Mouse (Mus musculus): ENCODE results near the gene Adgrf5.
"Not testable (repeated sequence)": the region's sequence is repeated elsewhere in the genome, so short reads cannot be mapped to it uniquely, and the experiment has no call there.

Adgrf5 gene

DNA sequence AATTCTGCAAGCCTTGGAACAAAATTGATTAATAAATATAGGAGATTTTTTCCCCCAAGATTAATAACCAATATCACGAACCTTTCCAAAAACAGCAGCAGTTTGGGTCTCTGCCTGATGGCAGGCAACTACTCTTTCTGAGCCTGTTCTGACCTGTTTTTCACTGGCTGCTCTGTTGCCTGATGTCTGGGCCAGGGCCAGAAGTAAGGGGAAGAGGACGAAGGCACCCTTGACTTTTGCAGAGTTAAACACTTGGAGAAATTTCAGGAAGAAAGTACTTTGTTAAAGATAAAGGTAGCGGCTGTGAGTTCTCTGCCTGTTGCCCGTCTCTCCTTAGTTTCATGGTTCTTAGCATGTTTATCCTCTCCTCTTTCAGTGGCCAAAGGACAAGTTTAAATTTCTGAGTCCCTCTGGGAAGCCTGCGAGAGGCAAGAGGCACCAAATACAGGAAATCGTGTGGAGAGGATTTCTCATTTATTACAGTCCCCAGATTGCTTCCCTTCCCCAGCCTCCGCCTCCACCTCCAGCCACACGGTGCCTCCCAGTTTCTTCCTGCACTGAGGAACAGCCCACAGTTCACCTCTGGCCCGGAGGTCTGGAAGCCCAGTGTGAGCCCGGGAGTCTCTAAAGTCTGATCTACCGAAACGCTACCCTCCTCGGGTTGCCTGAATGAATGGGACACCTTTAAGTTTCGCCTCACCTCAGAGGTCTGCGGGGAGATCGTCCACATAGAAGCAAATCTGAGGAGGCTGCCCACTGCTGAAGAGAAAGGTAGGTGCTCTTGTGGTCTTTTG lies at the start of gene Adgrf5:
Gene Adgrf5 (plus strand): TSS at position 626 of the 794 bp plus-strand sequence.
- DNase-seq, result no peak

DNA sequence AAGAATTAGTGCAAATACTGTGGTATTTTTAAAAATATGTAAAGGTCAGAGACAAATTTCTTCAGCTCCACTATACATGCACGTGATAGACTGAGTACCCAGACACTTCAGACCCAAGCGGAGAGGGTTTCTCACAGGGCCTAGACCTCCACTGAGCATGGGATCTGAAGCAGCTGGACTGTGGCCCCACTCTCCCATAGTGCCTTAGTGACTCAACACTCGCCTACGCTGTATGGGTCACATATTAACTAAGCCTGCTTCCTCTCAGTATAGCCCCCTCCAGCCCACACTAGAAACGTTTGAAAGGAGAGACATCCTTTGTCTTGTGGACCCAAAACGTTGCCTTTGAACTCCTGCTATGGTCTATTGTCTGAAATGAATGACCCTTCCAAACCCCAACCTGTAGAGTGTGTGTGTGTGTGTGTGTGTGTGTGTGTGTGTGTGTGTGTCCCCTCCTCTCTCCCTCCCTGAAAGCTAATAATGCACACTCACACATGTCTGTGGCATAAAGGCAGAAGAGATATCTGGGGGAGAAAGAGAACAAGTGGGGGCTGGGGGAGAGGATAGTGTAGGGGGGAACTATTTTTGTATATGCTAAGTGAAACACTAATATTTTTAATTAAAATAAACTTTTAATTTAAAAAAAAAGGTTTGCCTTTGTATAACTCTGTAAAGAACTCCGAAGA lies 34.1 kb upstream of the Adgrf5 start:
- no peak for DNase-seq

GRCm38 (mm10) chr17:43326726-43327700 lies 33.2 kb upstream of the Adgrf5 start:
- DNase-seq, result no peak

DNA sequence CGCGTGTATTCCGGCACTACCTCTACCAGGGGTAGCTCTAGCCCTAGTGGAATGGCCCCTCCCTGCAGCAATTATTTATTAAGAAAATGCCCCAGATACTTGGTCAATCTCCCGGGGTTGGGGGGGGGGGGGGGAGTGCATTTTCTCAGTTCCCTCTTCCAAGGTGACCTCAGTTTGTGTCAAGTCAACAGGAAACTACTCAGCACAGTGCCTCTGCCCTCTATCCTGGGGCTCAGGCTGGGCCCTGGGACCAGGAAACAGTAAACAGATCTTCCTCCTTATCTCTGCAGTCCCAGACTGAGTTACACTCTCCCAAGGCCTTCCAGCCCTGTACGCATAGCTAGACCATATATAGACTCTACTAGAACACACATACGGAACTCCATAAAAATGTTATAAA lies 32.4 kb upstream of the Adgrf5 start:
- no peak for DNase-seq

GRCm38 (mm10) chr17:43329216-43329615 lies 31.0 kb upstream of the Adgrf5 start:
- no peak for DNase-seq

- DNase-seq, result no peak
Observed at GRCm38 (mm10) chr17:43329761-43330183, 30.5 kb upstream of the Adgrf5 start.

DNA sequence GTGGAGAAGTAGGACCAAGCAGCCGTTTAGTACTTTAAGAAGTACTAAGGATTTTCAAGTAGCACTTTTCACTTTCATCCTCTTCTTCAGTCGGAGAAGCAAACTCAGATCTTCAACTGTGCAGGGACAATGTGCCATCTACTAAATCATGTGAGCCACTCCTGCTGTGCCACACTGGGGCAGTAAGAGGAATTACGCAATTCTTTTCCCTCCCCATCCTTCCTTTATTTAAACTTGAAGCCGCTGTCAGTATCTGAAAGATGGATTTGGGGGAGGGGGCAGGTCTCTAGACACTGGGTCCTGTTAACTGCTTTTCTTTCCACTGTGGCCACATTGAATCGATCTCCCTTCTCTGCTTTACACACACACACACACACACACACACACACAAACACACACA lies 27.6 kb upstream of the Adgrf5 start:
- no peak for DNase-seq

DNA sequence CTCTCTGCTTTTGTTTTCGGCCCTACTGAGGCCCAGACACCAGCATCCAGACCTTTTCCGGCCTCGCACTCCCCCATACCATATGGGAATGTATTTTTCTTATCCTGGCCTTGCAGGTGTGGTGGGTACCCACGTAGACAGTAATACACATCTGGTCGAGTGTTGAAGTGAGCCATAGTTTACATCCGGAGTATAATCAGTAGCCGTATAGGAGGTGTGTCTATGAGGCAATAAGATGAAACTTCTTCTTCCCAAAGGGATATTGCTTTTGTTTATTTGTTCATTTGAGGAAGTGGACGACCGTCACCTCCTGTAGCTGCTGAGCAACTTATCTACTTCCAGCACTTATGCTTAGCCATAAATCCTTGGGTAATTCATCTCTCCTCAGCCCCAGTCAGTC lies 26.2 kb upstream of the Adgrf5 start:
- no peak for DNase-seq

DNA sequence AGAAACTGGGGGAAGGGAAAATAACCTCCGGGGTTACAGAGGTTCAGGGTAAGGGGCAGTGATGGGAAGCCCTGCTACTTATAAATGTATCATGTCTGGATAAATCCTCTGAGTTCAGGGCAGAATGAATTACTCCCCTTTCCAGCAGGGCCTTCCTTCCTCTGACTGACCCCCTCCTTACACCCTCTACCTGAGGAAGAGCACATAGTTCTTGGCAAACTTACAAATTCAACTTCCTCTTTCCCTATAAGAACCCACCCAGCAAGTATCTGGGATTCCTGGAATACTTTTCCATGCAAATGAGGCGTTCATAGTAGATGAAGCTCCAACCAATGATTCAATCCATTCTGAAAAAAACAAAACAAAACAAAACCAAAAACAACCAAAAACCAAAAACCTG lies 22.6 kb upstream of the Adgrf5 start:
- DNase-seq, result no peak

DNA sequence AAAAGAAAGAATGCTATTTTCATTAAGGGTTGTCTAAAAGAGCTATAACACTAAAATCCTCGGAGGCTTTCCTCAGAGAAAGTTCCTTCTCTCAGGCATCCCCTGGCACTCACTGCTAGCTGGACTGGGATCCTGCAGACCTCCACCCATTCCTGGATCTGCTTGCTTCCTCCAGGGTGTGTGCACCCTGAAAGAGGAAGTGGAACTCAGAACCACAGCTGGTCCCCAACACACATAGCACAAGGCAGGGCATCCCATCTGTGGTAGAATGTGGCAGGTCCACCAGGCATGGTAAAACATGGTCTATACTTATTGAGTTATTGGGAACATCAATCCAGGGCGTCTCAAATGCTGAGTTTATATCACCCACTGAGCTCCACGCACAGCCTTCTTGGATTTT lies 22.0 kb upstream of the Adgrf5 start:
- DNase-seq, result no peak

GRCm38 (mm10) chr17:43346499-43346898 lies 13.8 kb upstream of the Adgrf5 start:
- not testable (repeated sequence) for DNase-seq

GRCm38 (mm10) chr17:43357902-43358539 lies 2.2 kb upstream of the Adgrf5 start:
- DNase-seq, result no peak

GRCm38 (mm10) chr17:43361021-43361420 lies 770 bp downstream of the Adgrf5 start:
- DNase-seq, result no peak

DNA sequence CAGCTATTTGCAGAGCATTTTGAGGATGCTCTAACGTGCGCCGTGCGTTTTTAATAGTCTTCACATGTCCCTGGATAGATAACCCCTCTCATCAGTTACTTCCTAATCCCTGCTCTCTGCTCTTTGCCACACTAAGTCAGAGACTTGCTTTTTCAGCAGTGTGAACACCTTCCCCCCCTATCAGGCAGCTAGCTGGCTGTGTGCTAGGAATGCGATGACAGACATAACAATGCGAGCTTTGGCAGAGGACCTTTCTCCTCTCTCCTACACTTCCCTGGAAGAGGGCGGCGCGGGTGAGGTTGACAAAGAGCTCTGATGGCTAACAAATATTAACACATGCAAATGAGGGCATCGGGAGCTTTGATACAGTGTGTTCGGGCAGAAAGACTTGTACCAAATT lies 2.1 kb downstream of the Adgrf5 start:
- no peak for DNase-seq

DNA sequence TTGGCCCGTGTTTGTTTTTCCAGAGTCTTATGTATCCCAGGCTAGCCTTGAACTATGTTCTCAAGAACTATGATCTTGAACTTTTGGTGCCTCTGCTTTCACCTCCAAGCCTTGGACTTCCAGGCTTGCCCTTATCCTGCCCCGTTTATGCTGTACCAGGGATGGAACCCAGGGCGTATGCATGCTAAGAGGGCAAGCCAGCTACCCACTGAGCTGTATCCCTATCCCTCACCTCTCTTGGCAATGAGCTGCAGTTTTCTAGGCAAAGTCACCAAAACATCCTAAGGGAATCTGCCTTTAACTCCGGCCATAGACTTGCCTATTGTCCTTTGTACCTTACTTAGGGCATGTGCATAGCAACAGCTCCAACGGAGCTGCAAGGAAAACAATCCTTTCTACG lies 2.6 kb downstream of the Adgrf5 start:
- DNase-seq, result no peak

DNA sequence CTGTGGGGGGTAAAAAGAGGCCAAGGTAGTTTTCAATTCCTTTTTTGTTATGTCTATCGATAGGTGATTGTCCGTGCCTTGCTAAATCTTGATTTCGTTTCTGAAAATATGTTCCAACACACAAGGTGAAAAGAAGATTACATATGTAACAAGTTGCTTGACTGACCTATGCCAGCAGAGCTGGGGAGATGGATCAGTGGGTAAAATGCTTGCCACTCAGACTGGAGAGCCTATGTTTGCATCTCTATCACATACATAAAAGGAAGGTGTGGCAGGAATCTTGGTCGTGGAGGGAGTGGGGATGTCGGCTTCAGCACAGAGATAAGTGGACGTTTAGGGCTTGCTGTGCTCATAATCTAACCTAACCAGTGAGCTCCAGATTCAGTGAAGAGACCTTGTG lies 3.7 kb downstream of the Adgrf5 start:
- DNase-seq, result no peak

- no peak for DNase-seq
Observed at GRCm38 (mm10) chr17:43365297-43365696, 5.0 kb downstream of the Adgrf5 start.

GRCm38 (mm10) chr17:43366486-43366885 lies 6.2 kb downstream of the Adgrf5 start:
- DNase-seq, result no peak

DNA sequence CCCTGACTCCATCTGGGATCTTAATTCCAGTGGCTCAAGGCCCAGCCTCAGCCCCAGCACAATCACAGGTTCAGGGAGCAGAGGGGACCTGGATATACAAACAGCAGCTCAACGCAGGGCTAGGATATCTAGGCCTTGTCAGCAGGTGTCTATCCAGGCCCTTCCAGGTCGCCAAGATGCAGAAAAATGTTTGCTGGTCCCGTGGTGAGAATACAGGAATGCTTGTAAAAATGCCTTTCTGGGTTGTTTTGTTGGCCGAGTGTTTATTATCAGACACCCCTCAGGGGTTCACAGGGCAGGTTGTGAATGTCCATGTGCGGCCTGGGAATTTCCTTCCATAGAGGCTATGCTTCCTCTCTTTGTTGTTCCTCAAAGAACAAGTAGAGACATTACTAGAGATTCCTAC lies 7.9 kb downstream of the Adgrf5 start:
- no peak for DNase-seq

DNA sequence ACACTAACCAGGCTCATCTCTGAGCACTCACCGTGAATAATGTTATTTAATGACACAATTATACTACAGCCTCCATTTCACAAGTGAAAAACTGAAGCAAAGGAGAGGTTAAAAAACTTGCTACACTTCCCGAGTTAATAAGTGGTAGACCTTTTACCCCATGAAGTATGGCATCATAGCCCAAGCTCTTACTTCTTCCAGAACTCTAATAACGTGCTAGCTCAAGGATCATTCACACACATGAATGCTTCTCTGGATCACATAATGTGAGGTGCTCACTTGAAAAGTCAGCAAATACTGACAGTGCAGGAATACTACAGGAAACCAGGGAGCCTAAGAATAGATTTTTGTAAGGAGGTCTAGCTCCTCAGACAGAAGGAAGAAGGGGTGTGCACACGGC lies 12.4 kb downstream of the Adgrf5 start:
- DNase-seq, result no peak

GRCm38 (mm10) chr17:43374020-43374419 lies 13.8 kb downstream of the Adgrf5 start:
- DNase-seq, result no peak

DNA sequence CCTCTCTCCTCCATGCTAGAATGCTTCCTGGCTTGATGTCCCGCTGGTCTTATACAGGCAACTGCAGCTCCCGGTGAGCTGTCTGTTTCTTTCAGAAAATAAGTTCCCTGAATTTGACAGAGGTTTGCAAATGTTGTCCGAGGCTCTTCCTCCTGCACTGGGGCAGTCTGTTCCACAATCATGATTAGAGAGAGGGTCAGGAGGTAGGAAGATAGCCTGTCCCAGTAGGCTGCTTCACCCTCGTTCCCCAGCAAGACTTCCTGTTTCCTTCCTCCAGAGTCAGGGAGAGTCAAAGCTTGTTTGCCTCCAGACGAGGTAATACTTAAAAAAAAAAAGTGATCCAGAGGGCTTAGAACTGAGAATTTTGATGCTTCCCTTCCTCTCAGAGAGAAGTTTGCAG lies 16.3 kb downstream of the Adgrf5 start:
- no peak for DNase-seq

DNA sequence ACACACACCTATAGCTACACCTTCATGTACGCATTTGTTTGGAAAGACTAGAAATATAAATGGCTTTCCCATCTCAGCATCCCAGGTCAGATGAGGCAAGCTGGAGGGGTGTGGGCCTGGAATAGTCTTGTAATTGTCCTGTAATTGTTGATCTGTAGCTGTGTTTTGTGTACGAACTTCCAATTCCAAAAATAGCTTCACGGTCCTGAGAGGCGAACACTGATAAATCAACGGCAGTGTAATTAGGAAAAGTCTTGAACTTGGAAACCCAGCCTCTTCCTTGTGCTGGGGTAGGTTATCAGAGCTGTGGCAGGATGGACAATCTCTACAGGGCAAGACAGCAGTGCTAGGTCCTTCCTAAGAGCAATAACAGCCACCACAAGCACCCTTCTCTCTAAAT lies 18.5 kb downstream of the Adgrf5 start:
- no peak for DNase-seq
